Mouse (Mus musculus) heart, embryonic 12.5 days (tissue): ENCODE measurements around the gene Gm20388. TPM values are rescaled to one million over a fixed set of nuclear protein-coding genes. Genes with fewer than 3 reads are reported as not detected.

Source experiments
- ATAC-seq: fragments of 200-750 bp; cut with Nextera tagmentation; 2 replicates; pipeline ENCODE4 v1.8.0; 2017; ENCODE audit warnings: moderate TSS enrichment, moderate library complexity; ENCODE audit not compliant: insufficient number of reproducible peaks, low FRiP score
- H3K27ac ChIP-seq: fragments of 300-500 bp; sonication (generic); 2 replicates; pipeline ENCODE4 v1.5.1; 2016; ENCODE audit warnings: mild to moderate bottlenecking, moderate library complexity; ENCODE audit not compliant: poor library complexity, severe bottlenecking
- H3K27me3 ChIP-seq: fragments of 300-500 bp; sonication (generic); replicated peaks from 2 replicates; pipeline ENCODE4 v1.6.1; 2016; ENCODE audit warnings: mild to moderate bottlenecking, moderate library complexity
- H3K36me3 ChIP-seq: fragments of 300-500 bp; sonication (generic); 2 replicates; pipeline ENCODE4 v1.6.1; 2016; ENCODE audit warnings: mild to moderate bottlenecking, moderate library complexity
- H3K4me1 ChIP-seq: fragments of 300-500 bp; sonication (generic); replicated peaks from 2 replicates; pipeline ENCODE4 v1.6.1; 2016; ENCODE audit warnings: mild to moderate bottlenecking
- H3K4me2 ChIP-seq: fragments of 300-500 bp; sonication (generic); 2 replicates; pipeline ENCODE4 v1.6.1; 2016; ENCODE audit warnings: mild to moderate bottlenecking, moderate library complexity
- H3K4me3 ChIP-seq: fragments of 300-500 bp; sonication (generic); 2 replicates; pipeline ENCODE4 v1.5.1; 2016; ENCODE audit warnings: mild to moderate bottlenecking
- H3K9ac ChIP-seq: fragments of 300-500 bp; sonication (generic); 2 replicates; pipeline ENCODE4 v1.6.1; 2016; ENCODE audit warnings: mild to moderate bottlenecking, moderate library complexity
- H3K9me3 ChIP-seq: fragments of 300-500 bp; sonication (generic); replicated peaks from 2 replicates; pipeline ENCODE4 v1.6.1; 2016; ENCODE audit warnings: mild to moderate bottlenecking, moderate library complexity
- WGBS: fragments of 180-500 bp; shearing (Covaris S2); methylation state at CpG from one replicate; pipeline ENCODE4 v1.1.7; 2016; 5-methylcytosine and 5-hydroxymethylcytosine counted together
- polyA plus RNA-seq: library from polyadenylated mRNA; unstranded; fragments of >200 nt; fragmentation: Nextera tagmentation; extraction: Ambion mirVana; gene quantifications from 2 replicates; pipeline ENCODE4 v1.2.1, GENCODE M21; 2016

Gm20388 gene
- polyA plus RNA-seq, 1 experiment from 2014 or later = not detected

- H3K4me3 ChIP-seq = no peak overlapping the region
- no peaks in the 10 kb centered on the region for H3K36me3 ChIP-seq
- H3K9ac ChIP-seq = no peak overlapping the region
- peaks cover 98% of the 10 kb centered on the region for H3K27me3 ChIP-seq
- peaks cover 23% of the 10 kb centered on the region for H3K4me1 ChIP-seq
- no peaks in the 10 kb centered on the region for H3K9me3 ChIP-seq
- no peak for ATAC-seq
- 4% methylated on average over 12 of the region's 12 CpGs for WGBS
- no peak overlapping the region for H3K4me2 ChIP-seq
- H3K27ac ChIP-seq = no peak overlapping the region
Measured at GRCm38 (mm10) chr8:121079944-121080343, 1169.3 kb downstream of the Gm20388 start.

- Histone ChIP-seq H3K27ac (no peak overlapping the region), H3K9me3 (no peaks in the 10 kb centered on the region), H3K27me3 (peaks cover 98% of the 10 kb centered on the region), H3K9ac (no peak overlapping the region), H3K4me2 (no peak overlapping the region; the same call in 1 of the 2 replicates), H3K36me3 (no peaks in the 10 kb centered on the region), H3K4me3 (peak overlapping the region; percentile 4; the same call in 1 of the 2 replicates), H3K4me1 (peaks cover 25% of the 10 kb centered on the region)
- under 1% methylated on average over 49 of the region's 49 CpGs for WGBS
- no peak for ATAC-seq
Measured at GRCm38 (mm10) chr8:121080361-121081090, 1169.9 kb downstream of the Gm20388 start.

GRCm38 (mm10) chr8:121081398-121081797 is 1170.8 kb downstream of the Gm20388 start:
- no peaks in the 10 kb centered on the region for H3K36me3 ChIP-seq
- H3K27me3 ChIP-seq = peaks cover 98% of the 10 kb centered on the region
- ATAC-seq = no peak
- H3K9ac ChIP-seq = no peak overlapping the region
- no peaks in the 10 kb centered on the region for H3K9me3 ChIP-seq
- H3K4me3 ChIP-seq = no peak overlapping the region
- peaks cover 25% of the 10 kb centered on the region for H3K4me1 ChIP-seq
- H3K27ac ChIP-seq = no peak overlapping the region
- H3K4me2 ChIP-seq = no peak overlapping the region
- WGBS = 3% methylated on average over 7 of the region's 7 CpGs

DNA sequence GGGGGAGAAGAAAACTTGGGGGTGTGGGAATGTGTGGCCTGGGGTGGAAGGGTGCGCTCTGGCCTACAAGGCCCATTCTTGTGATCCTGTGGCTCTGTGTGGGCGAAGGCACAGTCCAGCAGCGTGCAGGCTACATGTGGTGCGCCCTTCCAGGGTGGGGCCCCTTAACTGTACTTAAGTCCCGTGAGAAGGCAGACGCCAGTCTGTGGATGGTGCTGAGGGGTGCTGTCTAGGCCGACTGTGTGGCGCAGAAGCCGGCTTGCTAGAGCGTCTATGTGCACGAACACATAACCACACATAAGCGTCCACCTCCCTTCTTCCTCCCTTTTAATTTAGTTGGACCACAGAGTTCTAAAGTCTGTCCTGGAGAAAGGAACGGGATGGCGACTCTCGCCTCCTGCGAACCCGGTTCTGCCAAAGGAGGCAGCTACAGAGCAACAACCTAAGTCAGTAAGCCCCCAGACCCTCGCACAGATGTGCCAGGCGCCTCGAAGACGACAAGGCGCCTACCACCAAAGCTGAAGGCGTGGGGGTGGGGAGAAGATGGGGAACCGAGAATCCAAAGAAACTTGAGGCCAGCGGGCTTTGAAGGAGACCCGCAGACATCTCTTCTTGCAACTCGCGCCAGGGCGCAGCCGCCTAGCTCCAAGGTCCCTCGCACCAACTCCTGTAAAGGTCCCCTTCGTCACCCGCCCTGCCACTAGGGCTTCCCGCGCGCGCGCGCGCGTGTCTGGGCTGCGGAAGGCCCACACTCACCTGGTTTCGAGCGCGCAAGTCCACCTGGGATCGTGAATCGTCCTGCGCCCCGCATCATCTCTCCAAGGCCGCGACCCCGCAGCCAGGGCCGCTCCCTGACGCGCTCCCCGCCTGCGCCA is 1171.8 kb downstream of the Gm20388 start:
- Histone ChIP-seq H3K36me3 (no peaks in the 10 kb centered on the region), H3K9ac (0 out of 2 replicates have a peak overlapping the region, but pooled peaks have one; percentile 8), H3K4me1 (peaks cover 25% of the 10 kb centered on the region), H3K27ac (no peak overlapping the region), H3K27me3 (peaks cover 98% of the 10 kb centered on the region), H3K9me3 (no peaks in the 10 kb centered on the region), H3K4me2 (peak overlapping the region; percentile 96), H3K4me3 (peak overlapping the region; percentile 62)
- no peak for ATAC-seq
- 2% methylated on average over 57 of the region's 57 CpGs for WGBS

DNA sequence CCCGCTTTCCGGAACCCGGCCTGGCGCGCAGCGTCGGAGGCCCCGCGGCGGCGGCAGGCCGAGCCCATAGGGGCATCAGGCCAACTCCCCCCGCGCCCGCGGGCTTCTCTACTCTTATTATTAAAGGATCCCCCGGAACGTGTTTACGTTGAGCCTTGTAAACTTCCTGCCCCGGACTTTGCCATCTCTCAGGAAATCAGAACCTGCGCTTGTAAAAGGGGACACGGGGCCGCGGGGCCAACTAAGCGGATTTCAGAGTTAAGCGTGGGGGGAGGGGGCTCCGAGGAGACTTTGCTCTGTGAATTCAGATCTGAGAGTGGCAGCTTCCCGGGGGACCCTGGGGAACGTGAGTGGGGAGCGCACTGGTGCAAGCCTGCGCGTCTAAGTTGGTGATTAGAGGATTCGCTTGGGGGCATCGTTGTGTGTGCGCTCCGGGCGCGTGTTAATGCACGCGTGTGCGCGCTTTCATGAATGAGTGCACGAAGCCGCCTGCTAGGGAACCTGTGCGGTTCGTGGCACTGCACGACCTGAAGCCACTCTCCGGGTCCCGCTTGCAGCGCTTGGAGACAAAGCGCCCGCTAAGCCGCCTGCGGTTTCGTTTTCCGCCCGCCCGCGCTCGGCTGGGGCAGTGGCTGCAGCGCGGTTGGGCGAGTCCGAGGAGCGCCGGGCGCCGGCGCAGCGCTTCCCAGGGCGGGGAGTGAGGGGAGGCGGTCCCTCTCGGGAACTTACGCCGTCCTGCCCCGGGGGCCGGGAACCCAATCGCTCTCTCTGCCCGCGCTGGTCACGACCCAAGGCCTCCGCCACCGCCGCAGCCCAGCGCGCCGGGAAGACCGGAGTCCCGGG is 1172.7 kb downstream of the Gm20388 start:
- H3K9ac ChIP-seq = peak overlapping the region; percentile 56
- H3K9me3 ChIP-seq = no peaks in the 10 kb centered on the region
- H3K27me3 ChIP-seq = peaks cover 96% of the 10 kb centered on the region
- H3K4me3 ChIP-seq = peak overlapping the region; percentile 62
- no peaks in the 10 kb centered on the region for H3K36me3 ChIP-seq
- no peak overlapping the region for H3K27ac ChIP-seq
- ATAC-seq = peak; percentile 58
- WGBS = under 1% methylated on average over 89 of the region's 89 CpGs
- peaks cover 25% of the 10 kb centered on the region for H3K4me1 ChIP-seq
- peak overlapping the region; percentile 96 for H3K4me2 ChIP-seq

GRCm38 (mm10) chr8:121083936-121084209 is 1173.2 kb downstream of the Gm20388 start:
- H3K27me3 ChIP-seq = peaks cover 97% of the 10 kb centered on the region
- H3K9ac ChIP-seq = peak overlapping the region; percentile 56
- no peak for ATAC-seq
- no peaks in the 10 kb centered on the region for H3K36me3 ChIP-seq
- 0% methylated on average over 17 of the region's 27 CpGs for WGBS
- H3K4me1 ChIP-seq = peaks cover 25% of the 10 kb centered on the region
- peak overlapping the region; percentile 62 for H3K4me3 ChIP-seq
- H3K9me3 ChIP-seq = no peaks in the 10 kb centered on the region
- H3K4me2 ChIP-seq = peak overlapping the region; percentile 96
- no peak overlapping the region for H3K27ac ChIP-seq

- H3K27ac ChIP-seq = no peak within 1 kb of the TSS
- H3K4me3 ChIP-seq = peak within 1 kb of the TSS; percentile 62
- H3K27me3 ChIP-seq = peaks cover 97% of the 10 kb centered on the region
- H3K9ac ChIP-seq = peak within 1 kb of the TSS; percentile 56
- H3K4me1 ChIP-seq = peaks cover 25% of the 10 kb centered on the region
- ATAC-seq = peak; percentile 50; the same call in 1 of the 2 replicates
- H3K9me3 ChIP-seq = no peaks in the 10 kb centered on the region
- no peaks in the 10 kb centered on the region for H3K36me3 ChIP-seq
- H3K4me2 ChIP-seq = peak within 1 kb of the TSS; percentile 96
- WGBS = under 1% methylated on average over 59 of the region's 83 CpGs
Measured at GRCm38 (mm10) chr8:121084210-121084951, 1173.7 kb downstream of the Gm20388 start, which contains the start of gene Foxf1. TSS of gene Foxf1 (plus strand) at chr8:121084386.

DNA sequence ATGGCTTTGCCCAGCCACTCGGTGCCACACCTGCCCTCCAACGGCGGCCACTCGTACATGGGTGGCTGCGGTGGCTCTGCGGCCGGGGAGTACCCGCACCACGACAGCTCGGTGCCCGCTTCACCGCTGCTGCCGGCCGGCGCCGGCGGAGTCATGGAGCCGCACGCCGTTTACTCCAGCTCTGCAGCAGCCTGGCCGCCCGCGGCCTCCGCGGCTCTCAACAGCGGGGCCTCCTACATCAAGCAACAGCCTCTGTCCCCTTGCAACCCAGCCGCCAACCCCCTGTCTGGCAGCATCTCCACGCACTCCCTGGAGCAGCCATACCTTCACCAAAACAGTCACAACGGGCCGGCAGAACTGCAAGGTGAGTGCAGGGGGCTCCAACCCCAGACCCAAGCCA is 1174.4 kb downstream of the Gm20388 start:
- no peak overlapping the region for H3K9ac ChIP-seq
- no peak for ATAC-seq

DNA sequence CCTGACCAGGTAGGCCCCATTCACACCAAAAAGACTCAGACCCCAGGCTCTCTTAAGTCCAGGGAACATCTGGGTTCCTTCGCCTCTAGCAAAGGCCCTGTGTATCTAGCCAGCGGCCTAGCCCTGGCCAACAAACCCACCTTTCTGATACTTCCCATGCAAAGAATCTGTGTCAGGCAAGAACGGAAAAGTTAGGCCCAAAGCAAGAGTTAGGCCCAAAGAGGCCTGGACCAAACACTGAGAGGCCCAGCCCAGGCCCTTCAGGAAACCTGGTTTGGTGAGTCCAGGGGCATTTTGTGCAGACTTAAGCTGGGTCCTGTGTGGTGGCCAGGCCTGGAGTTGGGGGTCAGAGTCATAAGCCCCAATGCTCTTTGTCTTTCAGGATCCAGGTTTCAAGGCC is 1174.9 kb downstream of the Gm20388 start:
- no peak for ATAC-seq
- WGBS = 67% methylated on average over 3 of the region's 3 CpGs

More for the DNA sequence above, 1174.4 kb downstream of the Gm20388 start:
- peak overlapping the region; percentile 62 for H3K4me3 ChIP-seq
- H3K36me3 ChIP-seq = no peaks in the 10 kb centered on the region
- WGBS = 3% methylated on average over 30 of the region's 30 CpGs
- H3K9me3 ChIP-seq = no peaks in the 10 kb centered on the region
- H3K4me1 ChIP-seq = peaks cover 25% of the 10 kb centered on the region
- peak overlapping the region; percentile 96 for H3K4me2 ChIP-seq
- H3K27me3 ChIP-seq = peaks cover 97% of the 10 kb centered on the region
- H3K27ac ChIP-seq = no peak overlapping the region

More for the DNA sequence above, 1174.9 kb downstream of the Gm20388 start:
- peaks cover 24% of the 10 kb centered on the region for H3K4me1 ChIP-seq
- no peaks in the 10 kb centered on the region for H3K9me3 ChIP-seq
- no peak overlapping the region for H3K27ac ChIP-seq
- no peak overlapping the region for H3K4me3 ChIP-seq
- H3K36me3 ChIP-seq = no peaks in the 10 kb centered on the region
- H3K27me3 ChIP-seq = peaks cover 97% of the 10 kb centered on the region
- no peak overlapping the region for H3K9ac ChIP-seq
- no peak overlapping the region for H3K4me2 ChIP-seq
